Mouse (Mus musculus): Measurements from ENCODE around the gene Dcaf5. TPM values are rescaled to one million over a fixed set of nuclear protein-coding genes. Genes with fewer than 3 reads are reported as not detected.

Gene Dcaf5
- polyA plus RNA-seq, 1 experiment from 2014 or later: 14.2 TPM

DNA sequence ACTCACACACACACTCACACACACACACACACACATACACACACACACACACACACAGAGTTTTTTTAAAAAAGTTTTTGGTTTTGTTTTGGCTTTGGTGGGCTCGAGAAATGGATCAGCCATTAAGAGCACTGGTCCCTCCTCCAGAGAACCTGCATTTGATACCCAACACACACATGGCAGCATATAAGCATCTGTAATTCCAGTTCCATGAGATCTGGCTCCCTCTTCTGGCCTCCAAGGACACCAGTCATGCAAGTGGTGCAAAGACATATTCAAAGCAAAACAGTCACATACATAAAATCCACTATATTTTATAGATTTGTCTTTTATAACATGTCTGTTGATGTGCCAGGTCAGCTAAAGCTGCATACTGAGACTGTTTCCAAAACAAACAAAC is 58.8 kb downstream of the Dcaf5 start:
- Histone ChIP-seq H3K9ac (no peak overlapping the region), H3K27ac (no peak overlapping the region), H3K4me1 (peaks cover 9% of the 10 kb centered on the region), H3K4me3 (no peak overlapping the region), H3K4me2 (no peak overlapping the region), H3K36me3 (peaks cover 56% of the 10 kb centered on the region), H3K27me3 (no peaks in the 10 kb centered on the region), H3K9me3 (no peaks in the 10 kb centered on the region)
- ATAC-seq (ENCODE audit: insufficient number of reproducible peaks, insufficient read depth, low FRiP score, low TSS enrichment, low read depth): no peak
- 19% methylated on average over 1 of the region's 1 CpGs for WGBS

DNA sequence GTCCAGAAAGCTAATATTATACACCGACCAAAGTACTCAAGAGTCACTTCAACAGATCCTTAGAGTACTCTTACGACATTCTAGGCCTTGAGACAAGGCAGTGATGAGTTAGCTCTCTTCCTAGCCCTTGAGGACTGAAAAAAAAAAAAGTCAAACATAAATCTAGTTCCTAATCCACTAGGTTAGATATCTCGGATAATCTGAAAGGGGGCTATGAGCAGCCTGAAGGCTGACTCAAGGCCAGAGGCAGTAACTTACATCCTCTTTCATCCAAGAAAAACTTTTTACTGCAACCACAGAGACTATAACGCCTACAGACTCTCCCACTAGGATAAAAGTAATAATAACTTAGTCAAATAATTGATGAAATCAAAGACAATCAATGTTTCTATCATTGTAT is 60.7 kb downstream of the Dcaf5 start:
- H3K27ac ChIP-seq: no peak overlapping the region
- no peak overlapping the region for H3K4me2 ChIP-seq
- peaks cover 11% of the 10 kb centered on the region for H3K4me1 ChIP-seq
- no peak overlapping the region for H3K4me3 ChIP-seq
- peaks cover 60% of the 10 kb centered on the region for H3K36me3 ChIP-seq
- ATAC-seq (ENCODE audit: insufficient number of reproducible peaks, insufficient read depth, low FRiP score, low TSS enrichment, low read depth): no peak
- H3K9ac ChIP-seq: no peak overlapping the region
- H3K9me3 ChIP-seq: no peaks in the 10 kb centered on the region
- 94% methylated on average over 4 of the region's 4 CpGs for WGBS
- no peaks in the 10 kb centered on the region for H3K27me3 ChIP-seq

DNA sequence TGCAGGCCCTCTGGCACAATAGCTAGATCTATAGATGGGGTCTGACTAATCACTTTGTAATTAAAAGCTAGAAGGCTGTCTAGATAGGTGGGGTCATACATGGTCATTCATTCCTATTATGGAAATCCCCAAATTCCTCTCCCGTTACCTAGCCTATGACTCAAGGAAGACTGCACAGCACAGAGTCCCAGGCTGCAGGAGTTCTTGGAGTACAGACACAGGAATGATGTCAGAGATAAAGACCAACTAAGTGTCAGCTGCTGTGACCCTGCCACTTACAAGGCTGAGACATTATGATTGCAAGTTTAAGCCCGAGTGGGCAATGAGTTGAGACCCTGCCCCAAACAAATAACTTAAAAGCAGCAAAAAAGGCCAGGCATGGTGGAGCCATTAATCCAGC is 61.7 kb downstream of the Dcaf5 start:
- H3K27ac ChIP-seq: no peak overlapping the region
- no peaks in the 10 kb centered on the region for H3K9me3 ChIP-seq
- no peaks in the 10 kb centered on the region for H3K27me3 ChIP-seq
- no peak overlapping the region for H3K4me3 ChIP-seq
- 92% methylated on average over 2 of the region's 2 CpGs for WGBS
- no peak for ATAC-seq (ENCODE audit: insufficient number of reproducible peaks, insufficient read depth, low FRiP score, low TSS enrichment, low read depth)
- peaks cover 5% of the 10 kb centered on the region; the same call in 1 of the 2 replicates for H3K4me1 ChIP-seq
- no peak overlapping the region for H3K9ac ChIP-seq
- H3K4me2 ChIP-seq: no peak overlapping the region
- peaks cover 59% of the 10 kb centered on the region for H3K36me3 ChIP-seq

DNA sequence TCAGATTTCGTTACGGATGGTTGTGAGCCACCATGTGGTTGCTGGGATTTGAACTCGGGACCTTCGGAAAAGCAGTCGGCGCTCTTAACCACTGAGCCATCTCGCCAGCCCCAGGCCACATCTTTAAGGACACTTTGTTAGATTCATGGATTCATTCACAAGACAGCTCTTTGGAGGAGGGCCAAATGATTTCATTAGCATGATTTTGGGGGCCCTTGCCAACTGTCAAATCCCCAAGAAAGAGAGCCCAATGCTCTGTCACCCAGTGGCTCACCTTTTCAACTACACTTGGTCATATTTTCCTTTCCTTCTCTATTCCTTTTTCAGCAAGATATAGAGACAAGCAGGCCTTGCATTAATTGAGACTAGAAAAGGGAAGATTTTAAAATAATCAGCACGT is 63.5 kb downstream of the Dcaf5 start:
- WGBS: 92% methylated on average over 8 of the region's 8 CpGs
- H3K27me3 ChIP-seq: no peaks in the 10 kb centered on the region
- H3K4me3 ChIP-seq: no peak overlapping the region
- no peak overlapping the region for H3K9ac ChIP-seq
- H3K36me3 ChIP-seq: peaks cover 44% of the 10 kb centered on the region
- H3K4me2 ChIP-seq: no peak overlapping the region
- no peaks in the 10 kb centered on the region for H3K9me3 ChIP-seq
- no peak for ATAC-seq (ENCODE audit: insufficient number of reproducible peaks, insufficient read depth, low FRiP score, low TSS enrichment, low read depth)
- 0 out of 2 replicates have a peak, but pooled peaks cover 3% of the 10 kb centered on the region for H3K4me1 ChIP-seq
- no peak overlapping the region for H3K27ac ChIP-seq

DNA sequence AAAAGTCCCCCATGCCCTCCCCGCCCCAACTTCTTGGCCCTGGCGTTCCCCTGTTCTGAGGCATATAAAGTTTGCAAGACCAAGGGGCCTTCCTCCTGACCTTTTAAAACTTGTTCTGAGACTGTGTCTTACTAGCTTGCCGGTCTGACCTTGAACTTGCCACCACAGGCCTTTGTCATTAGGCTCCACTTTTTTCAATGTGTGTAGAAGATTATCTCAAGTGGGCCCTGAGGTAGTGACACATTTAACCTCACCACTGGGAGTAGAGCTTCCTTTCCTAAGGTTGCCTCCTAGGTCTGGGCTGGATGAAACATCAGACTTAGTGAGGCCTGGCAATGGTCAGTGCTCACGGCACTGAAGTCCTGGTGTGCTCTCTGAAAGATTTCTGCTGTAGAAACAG is 69.2 kb downstream of the Dcaf5 start:
- Histone ChIP-seq H3K4me3 (no peak overlapping the region), H3K27me3 (no peaks in the 10 kb centered on the region), H3K27ac (peak overlapping the region; percentile 87), H3K4me1 (peaks cover 33% of the 10 kb centered on the region), H3K36me3 (peaks cover 14% of the 10 kb centered on the region), H3K4me2 (no peak overlapping the region), H3K9ac (no peak overlapping the region), H3K9me3 (no peaks in the 10 kb centered on the region)
- ATAC-seq (ENCODE audit: insufficient number of reproducible peaks, insufficient read depth, low FRiP score, low TSS enrichment, low read depth): no peak
- WGBS: 75% methylated on average over 4 of the region's 4 CpGs

GRCm38 (mm10) chr12:80366004-80366480 is 70.4 kb downstream of the Dcaf5 start:
- peak; percentile 75; the same call in 1 of the 2 replicates for ATAC-seq (ENCODE audit: insufficient number of reproducible peaks, insufficient read depth, low FRiP score, low TSS enrichment, low read depth)
- Histone ChIP-seq H3K4me2 (peak overlapping the region; percentile 30), H3K27ac (peak overlapping the region; percentile 87)

DNA sequence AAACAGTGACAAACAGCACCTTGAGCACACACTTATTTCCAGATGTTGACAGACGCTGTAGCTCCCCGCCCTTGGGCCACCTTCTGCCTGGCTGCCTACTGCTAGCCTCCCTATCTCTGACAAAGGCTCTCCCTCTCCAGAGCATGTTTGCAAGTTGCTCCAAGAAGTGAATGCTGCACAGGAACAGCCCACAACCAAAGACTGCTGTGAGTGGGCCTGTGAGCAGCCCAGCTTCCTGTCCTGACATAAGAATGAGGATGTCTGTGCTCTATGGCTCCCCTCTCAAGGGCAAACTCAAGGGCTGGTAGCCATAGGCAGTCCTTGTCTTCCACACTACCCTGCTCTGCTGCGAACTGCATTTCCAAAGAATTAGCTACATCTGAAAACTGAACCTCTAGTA is 71.1 kb downstream of the Dcaf5 start:
- peak overlapping the region; percentile 87 for H3K27ac ChIP-seq
- 68% methylated on average over 3 of the region's 3 CpGs for WGBS
- peaks cover 15% of the 10 kb centered on the region for H3K36me3 ChIP-seq
- H3K4me1 ChIP-seq: peaks cover 34% of the 10 kb centered on the region
- no peak overlapping the region for H3K4me3 ChIP-seq
- ATAC-seq (ENCODE audit: insufficient number of reproducible peaks, insufficient read depth, low FRiP score, low TSS enrichment, low read depth): no peak
- H3K9me3 ChIP-seq: no peaks in the 10 kb centered on the region
- no peaks in the 10 kb centered on the region for H3K27me3 ChIP-seq
- 0 out of 2 replicates have a peak overlapping the region, but pooled peaks have one; percentile 30 for H3K4me2 ChIP-seq
- no peak overlapping the region for H3K9ac ChIP-seq

More at GRCm38 (mm10) chr12:80366004-80366480, 70.4 kb downstream of the Dcaf5 start:
- WGBS: 11% methylated on average over 3 of the region's 3 CpGs
- H3K4me3 ChIP-seq: no peak overlapping the region
- peaks cover 33% of the 10 kb centered on the region for H3K4me1 ChIP-seq
- H3K36me3 ChIP-seq: peaks cover 15% of the 10 kb centered on the region
- H3K9ac ChIP-seq: no peak overlapping the region
- H3K27me3 ChIP-seq: no peaks in the 10 kb centered on the region
- H3K9me3 ChIP-seq: no peaks in the 10 kb centered on the region

GRCm38 (mm10) chr12:80361655-80362054 is 74.7 kb downstream of the Dcaf5 start:
- Histone ChIP-seq H3K27me3 (no peaks in the 10 kb centered on the region), H3K4me2 (no peak overlapping the region), H3K4me1 (peaks cover 30% of the 10 kb centered on the region), H3K4me3 (no peak overlapping the region), H3K27ac (no peak overlapping the region), H3K36me3 (peaks cover 15% of the 10 kb centered on the region), H3K9ac (no peak overlapping the region), H3K9me3 (no peaks in the 10 kb centered on the region)
- ATAC-seq (ENCODE audit: insufficient number of reproducible peaks, insufficient read depth, low FRiP score, low TSS enrichment, low read depth): no peak
- WGBS: 69% methylated on average over 1 of the region's 1 CpGs

DNA sequence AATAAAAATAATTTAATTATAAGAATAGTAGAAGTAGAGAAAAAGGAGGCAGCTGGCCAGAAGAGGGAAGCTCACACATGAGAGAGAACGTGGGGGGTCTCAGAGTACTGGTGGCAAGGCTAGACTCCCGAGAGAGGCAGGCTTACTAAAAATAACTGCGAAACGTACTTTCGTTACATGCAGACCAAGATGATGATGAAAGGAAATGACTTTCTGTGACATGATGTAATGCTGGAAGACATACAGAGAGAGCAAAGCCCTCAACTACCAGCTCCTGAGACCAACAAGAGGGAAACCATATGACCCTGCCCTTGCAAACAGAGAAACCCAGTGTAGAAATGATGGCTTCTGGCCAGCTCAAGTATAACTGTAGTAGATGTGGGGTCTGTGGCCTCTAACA is 76.1 kb downstream of the Dcaf5 start:
- H3K9me3 ChIP-seq: no peaks in the 10 kb centered on the region

GRCm38 (mm10) chr12:80344777-80345231 is 91.6 kb downstream of the Dcaf5 start:
- Histone ChIP-seq H3K4me3 (no peak overlapping the region), H3K9ac (no peak overlapping the region), H3K9me3 (no peaks in the 10 kb centered on the region), H3K4me1 (peaks cover 3% of the 10 kb centered on the region; the same call in 1 of the 2 replicates), H3K27ac (no peak overlapping the region), H3K27me3 (no peaks in the 10 kb centered on the region), H3K4me2 (no peak overlapping the region), H3K36me3 (peaks cover 24% of the 10 kb centered on the region)
- ATAC-seq (ENCODE audit: insufficient number of reproducible peaks, insufficient read depth, low FRiP score, low TSS enrichment, low read depth): no peak
- WGBS: 85% methylated on average over 6 of the region's 6 CpGs

More for the DNA sequence above, 76.1 kb downstream of the Dcaf5 start:
- H3K36me3 ChIP-seq: peaks cover 15% of the 10 kb centered on the region
- H3K4me3 ChIP-seq: no peak overlapping the region
- no peak overlapping the region for H3K4me2 ChIP-seq
- H3K27ac ChIP-seq: 0 out of 2 replicates have a peak overlapping the region, but pooled peaks have one; percentile 8
- no peaks in the 10 kb centered on the region for H3K27me3 ChIP-seq
- H3K4me1 ChIP-seq: peaks cover 28% of the 10 kb centered on the region
- H3K9ac ChIP-seq: no peak overlapping the region
- no peak for ATAC-seq (ENCODE audit: insufficient number of reproducible peaks, insufficient read depth, low FRiP score, low TSS enrichment, low read depth)
- 49% methylated on average over 5 of the region's 5 CpGs for WGBS

DNA sequence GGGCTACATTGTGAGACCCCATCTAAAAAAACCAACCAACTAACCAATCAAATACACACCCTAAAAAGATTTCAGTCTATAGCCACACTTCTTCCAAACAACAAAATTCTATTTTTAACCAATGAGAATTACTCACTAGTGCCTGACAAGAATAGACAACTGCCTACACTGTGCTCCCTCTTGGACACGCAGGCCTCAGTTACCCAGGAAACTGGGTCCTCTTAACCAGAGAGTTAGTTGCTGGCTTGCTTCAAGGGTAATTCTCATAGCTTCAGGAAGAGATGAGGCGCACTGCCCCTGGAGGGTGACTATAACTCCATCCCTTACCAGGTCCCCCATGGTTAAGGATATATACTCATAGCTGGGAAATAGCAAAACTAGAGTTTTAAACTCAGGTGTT is 95.5 kb downstream of the Dcaf5 start:
- Histone ChIP-seq H3K9ac (no peak overlapping the region), H3K9me3 (no peaks in the 10 kb centered on the region), H3K27ac (no peak overlapping the region), H3K4me1 (peaks cover 3% of the 10 kb centered on the region; the same call in 1 of the 2 replicates), H3K4me3 (no peak overlapping the region), H3K36me3 (peaks cover 41% of the 10 kb centered on the region), H3K27me3 (no peaks in the 10 kb centered on the region), H3K4me2 (no peak overlapping the region)
- ATAC-seq (ENCODE audit: insufficient number of reproducible peaks, insufficient read depth, low FRiP score, low TSS enrichment, low read depth): no peak
- WGBS: 93% methylated on average over 2 of the region's 2 CpGs

- Histone ChIP-seq H3K9me3 (no peaks in the 10 kb centered on the region), H3K9ac (no peak overlapping the region), H3K4me2 (no peak overlapping the region), H3K36me3 (peaks cover 28% of the 10 kb centered on the region), H3K4me1 (no peaks in the 10 kb centered on the region), H3K27ac (no peak overlapping the region), H3K27me3 (no peaks in the 10 kb centered on the region), H3K4me3 (no peak overlapping the region)
- ATAC-seq (ENCODE audit: insufficient number of reproducible peaks, insufficient read depth, low FRiP score, low TSS enrichment, low read depth): no peak
- 78% methylated on average over 4 of the region's 4 CpGs for WGBS
Measured at GRCm38 (mm10) chr12:80334162-80334561, 102.2 kb downstream of the Dcaf5 start.
